ENCODE assay signal across 22 mouse cellular contexts in genomic region chr19:5784958-5785577, GRCm38 (mm10). TPM values are rescaled to one million over a fixed set of nuclear protein-coding genes. Genes with fewer than 3 reads are reported as not detected.
DNase-seq lines count a peak whose midpoint lies in the region; ATAC-seq lines count a peak whose summit lies in the region.
"Had no signal": no experiment of that assay in that cellular context is flagged by ENCODE, and none has a peak within 500 bp of the region (broad histone marks: within the 10 kb centered on the region; RNA-seq: fewer than 3 reads in every experiment).

No protein-coding gene starts in this region.

- WGBS in limb, embryonic 12.5 days: 58% methylated on average over 10 of the region's 10 CpGs
- WGBS in limb, embryonic 10.5 days: 53% methylated on average over 10 of the region's 10 CpGs

- peaks cover 7% of the 10 kb centered on the region for H3K4me1 ChIP-seq in limb, embryonic 12.5 days (replicated peaks)
- H3K4me1 ChIP-seq in limb, embryonic 10.5 days: peaks cover 12% of the 10 kb centered on the region

- no peaks in the 10 kb centered on the region for H3K27me3 ChIP-seq in limb, embryonic 12.5 days
- no peaks in the 10 kb centered on the region for H3K27me3 ChIP-seq in limb, embryonic 10.5 days (ENCODE audit: low read depth, poor library complexity, severe bottlenecking)
- H3K27me3 ChIP-seq: Patski had no signal

- intact Hi-C loops in left cerebral cortex, postnatal 10 days (cut with DNase I): loop anchor here (5.0 to 10.0 kb wide), 2 partner anchors 73 to 230 kb away; partner anchors contain the start of gene Capn1

- no peak overlapping the region for H3K4me2 ChIP-seq in limb, embryonic 12.5 days
- H3K4me2 ChIP-seq: heart, embryonic 11.5 days had no signal

- ATAC-seq in limb, embryonic 12.5 days (ENCODE audit: insufficient number of reproducible peaks, insufficient read depth, low FRiP score, low TSS enrichment, low read depth): no peak
- ATAC-seq in granulocyte monocyte progenitor cell, adult 5-6 weeks (replicated peaks; ENCODE audit: poor library complexity, severe bottlenecking): peak; percentile 17; the same call in 1 of the 2 replicates
- ATAC-seq: activated CD4-positive, CD25-positive, alpha-beta regulatory T cell, adult 4 months; CD4-positive, CD25-positive, alpha-beta regulatory T cell, adult 4 months; forebrain, embryonic 16.5 days; hindbrain, embryonic 16.5 days; Patski had no signal

- H3K27ac ChIP-seq in limb, embryonic 12.5 days: no peak overlapping the region
- no peak overlapping the region for H3K27ac ChIP-seq in limb, embryonic 10.5 days
- H3K27ac ChIP-seq: embryonic facial prominence, embryonic 10.5 days had no signal

- H3K9ac ChIP-seq in limb, embryonic 12.5 days (replicated peaks): 0 out of 2 replicates have a peak overlapping the region, but pooled peaks have one; percentile 14

- no peaks in the 10 kb centered on the region for H3K9me3 ChIP-seq in limb, embryonic 12.5 days
- H3K9me3 ChIP-seq in limb, embryonic 10.5 days (replicated peaks): no peaks in the 10 kb centered on the region
- H3K9me3 ChIP-seq: embryonic facial prominence, embryonic 10.5 days had no signal

- H3K4me3 ChIP-seq in limb, embryonic 12.5 days (replicated peaks): no peak overlapping the region
- H3K4me3 ChIP-seq in limb, embryonic 10.5 days: no peak overlapping the region
- H3K4me3 ChIP-seq: embryonic facial prominence, embryonic 10.5 days had no signal

- DNase-seq in heart, adult 11 months: peak; percentile 91
- DNase-seq in heart, adult 9 months (ENCODE audit: low spot score in 2 of 2): no peak
- no peak for DNase-seq in limb, embryonic 10.5 days (ENCODE audit: low spot score)
- DNase-seq in ES-CJ7 (ENCODE audit: low read depth, low spot score): peak; percentile 34
- DNase-seq in lung, postnatal 14 days: no peak
- no peak for DNase-seq in left cerebral cortex, postnatal 10 days (ENCODE audit: extremely low spot score in 1 of 2, low spot score in 2 of 2)
- DNase-seq: adrenal gland, postnatal 14 days; B cell, adult 2 months; cerebellum, adult 11-12 months; cerebellum, adult 9-10 months; gastrocnemius, postnatal 25 days; heart, adult 18-20 months; heart, postnatal 36 days had no signal

- H3K36me3 ChIP-seq in limb, embryonic 12.5 days: no peaks in the 10 kb centered on the region
- no peaks in the 10 kb centered on the region for H3K36me3 ChIP-seq in limb, embryonic 10.5 days
- H3K36me3 ChIP-seq: embryonic facial prominence, embryonic 10.5 days had no signal

RNA-seq across cellular contexts. Expression of gene Scyl1, which starts 13.8 kb away (rescaled TPM):
- 74.9 and 78.0 TPM in 2 replicates for polyA plus RNA-seq in limb, embryonic 12.5 days (2016; fragmentation: Nextera tagmentation; extraction: Ambion mirVana)
- polyA plus RNA-seq in limb, embryonic 10.5 days (2016; fragmentation: Nextera tagmentation; extraction: Ambion mirVana): 71.6 and 78.5 TPM in 2 replicates
- 40.9 and 47.7 TPM in 2 replicates for total RNA-seq in granulocyte monocyte progenitor cell, adult 5-6 weeks (2014; fragmentation: Nextera tagmentation)
- 22.8 and 23.3 TPM in 2 replicates for total RNA-seq in granulocyte monocyte progenitor cell, adult 5-6 weeks (2017)
- 10 to 100 TPM; 79.4 to 82.8 TPM for total RNA-seq in left cerebral cortex, postnatal 10 days (2021)

RNA-seq across cellular contexts. Expression of gene Ltbp3, which starts 44.4 kb away (rescaled TPM):
- 17.0 and 30.3 TPM in 2 replicates for polyA plus RNA-seq in limb, embryonic 12.5 days (2016; fragmentation: Nextera tagmentation; extraction: Ambion mirVana)
- 2.2 and 3.4 TPM in 2 replicates for polyA plus RNA-seq in limb, embryonic 10.5 days (2016; fragmentation: Nextera tagmentation; extraction: Ambion mirVana)
- total RNA-seq in granulocyte monocyte progenitor cell, adult 5-6 weeks (2014; fragmentation: Nextera tagmentation): 1.8 and 16.0 TPM in 2 replicates
- total RNA-seq in granulocyte monocyte progenitor cell, adult 5-6 weeks (2017): 3.7 and 3.9 TPM in 2 replicates
- 10 to 100 TPM; 19.9 to 21.4 TPM for total RNA-seq in left cerebral cortex, postnatal 10 days (2021)
- polyA plus RNA-seq: activated CD4-positive, CD25-positive, alpha-beta regulatory T cell, adult 4 months; CD4-positive, CD25-positive, alpha-beta regulatory T cell, adult 4 months had no signal

RNA-seq across cellular contexts. Expression of gene Fam89b, which starts 55.6 kb away (rescaled TPM):
- 140 and 143 TPM in 2 replicates for polyA plus RNA-seq in limb, embryonic 12.5 days (2016; fragmentation: Nextera tagmentation; extraction: Ambion mirVana)
- 158 TPM in 2 replicates for polyA plus RNA-seq in limb, embryonic 10.5 days (2016; fragmentation: Nextera tagmentation; extraction: Ambion mirVana)
- total RNA-seq in granulocyte monocyte progenitor cell, adult 5-6 weeks (2014; fragmentation: Nextera tagmentation): 37.4 and 41.7 TPM in 2 replicates
- 20.9 and 31.8 TPM in 2 replicates for total RNA-seq in granulocyte monocyte progenitor cell, adult 5-6 weeks (2017)
- 10 to 100 TPM; 46.6 to 47.6 TPM for total RNA-seq in left cerebral cortex, postnatal 10 days (2021)

RNA-seq across cellular contexts. Expression of gene Ehbp1l1, which starts 59.0 kb away (rescaled TPM):
- polyA plus RNA-seq in limb, embryonic 12.5 days (2016; fragmentation: Nextera tagmentation; extraction: Ambion mirVana): 15.9 and 16.5 TPM in 2 replicates
- polyA plus RNA-seq in limb, embryonic 10.5 days (2016; fragmentation: Nextera tagmentation; extraction: Ambion mirVana): 8.4 and 9.2 TPM in 2 replicates
- total RNA-seq in granulocyte monocyte progenitor cell, adult 5-6 weeks (2014; fragmentation: Nextera tagmentation): 23.2 and 29.5 TPM in 2 replicates
- 30.6 and 41.6 TPM in 2 replicates for total RNA-seq in granulocyte monocyte progenitor cell, adult 5-6 weeks (2017)
- total RNA-seq in left cerebral cortex, postnatal 10 days (2021): 10 to 100 TPM; 50.4 to 52.0 TPM

Comparison
In these comparisons a context has a peak if more than half of its experiments do, and no peak if none do; other contexts are left out.
1. DNase-seq: peak in heart, adult 11 months (single experiment) and ES-CJ7 (single experiment); none in heart, adult 9 months (0 of 2), limb, embryonic 10.5 days (single experiment), lung, postnatal 14 days (single experiment) and left cerebral cortex, postnatal 10 days (0 of 2).